ENCODE assay signal across 22 mouse cellular contexts in the genomic region with DNA sequence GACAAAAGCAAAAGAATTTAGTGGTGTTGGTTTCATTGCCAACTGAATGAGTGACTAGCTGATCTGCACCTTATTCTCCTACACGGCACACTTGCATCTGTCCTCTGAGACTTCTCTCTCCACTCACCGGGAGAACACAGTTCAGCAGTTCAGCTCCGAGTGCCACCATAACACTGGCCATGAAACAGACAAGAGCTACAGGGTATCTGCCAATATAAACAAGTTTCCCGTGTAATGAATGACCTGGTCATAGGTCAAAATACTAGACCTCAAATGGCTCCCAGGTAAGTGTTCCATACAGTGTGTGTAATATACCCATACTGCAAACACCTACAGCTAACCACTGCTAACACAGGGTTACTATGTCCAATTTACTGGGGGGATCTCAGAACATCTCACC. TPM values are rescaled to one million over a fixed set of nuclear protein-coding genes. Genes with fewer than 3 reads are reported as not detected.
DNase-seq lines count a peak whose midpoint lies in the region; ATAC-seq and TF ChIP-seq lines count a peak whose summit lies in the region.
"Had no signal": no experiment of that assay in that cellular context is flagged by ENCODE, and none has a peak within 500 bp of the region (broad histone marks: within the 10 kb centered on the region; RNA-seq: fewer than 3 reads in every experiment).

No protein-coding gene starts in this region.

- peaks cover 1% of the 10 kb centered on the region; the same call in 1 of the 2 replicates for H3K4me1 ChIP-seq in kidney, adult 2 months (ENCODE audit: control insufficient read depth, insufficient read depth, low read length)
- H3K4me1 ChIP-seq in kidney, embryonic 15.5 days: peaks cover 24% of the 10 kb centered on the region
- H3K4me1 ChIP-seq in liver, adult 2 months (ENCODE audit: control insufficient read depth, insufficient read depth, low read length): peaks cover 19% of the 10 kb centered on the region
- H3K4me1 ChIP-seq in liver, postnatal 0 days (ENCODE audit: insufficient read depth): peaks cover 22% of the 10 kb centered on the region
- H3K4me1 ChIP-seq in liver, embryonic 12.5 days: peaks cover 50% of the 10 kb centered on the region
- H3K4me1 ChIP-seq in midbrain, embryonic 11.5 days (ENCODE audit: control insufficient read depth, insufficient read depth, low read length): peaks cover 11% of the 10 kb centered on the region
- H3K4me1 ChIP-seq in midbrain, embryonic 14.5 days (ENCODE audit: control insufficient read depth, insufficient read depth, low read length): peaks cover 19% of the 10 kb centered on the region

- no peak overlapping the region for H3K4me2 ChIP-seq in kidney, embryonic 15.5 days
- no peak overlapping the region for H3K4me2 ChIP-seq in liver, postnatal 0 days (ENCODE audit: low read depth, low read length)
- no peak overlapping the region for H3K4me2 ChIP-seq in liver, embryonic 12.5 days
- no peak overlapping the region for H3K4me2 ChIP-seq in midbrain, embryonic 11.5 days
- H3K4me2 ChIP-seq in midbrain, embryonic 14.5 days (ENCODE audit: low read length): no peak overlapping the region

- no peak for ATAC-seq in kidney, embryonic 15.5 days (replicated peaks; ENCODE audit: low FRiP score)
- peak; percentile 48 for ATAC-seq in liver, postnatal 0 days
- ATAC-seq in liver, embryonic 12.5 days: no peak
- no peak for ATAC-seq in midbrain, embryonic 11.5 days (ENCODE audit: low FRiP score)
- ATAC-seq in midbrain, embryonic 14.5 days (ENCODE audit: low FRiP score, low TSS enrichment): no peak
- ATAC-seq: activated CD4-positive, CD25-positive, alpha-beta regulatory T cell, adult 4 months; CD4-positive, CD25-positive, alpha-beta regulatory T cell, adult 4 months; Patski had no signal

- H3K9me3 ChIP-seq in kidney, embryonic 15.5 days (replicated peaks): no peaks in the 10 kb centered on the region
- H3K9me3 ChIP-seq in liver, postnatal 0 days (ENCODE audit: low read length): no peaks in the 10 kb centered on the region
- H3K9me3 ChIP-seq in liver, embryonic 12.5 days (replicated peaks): no peaks in the 10 kb centered on the region
- H3K9me3 ChIP-seq in midbrain, embryonic 11.5 days (ENCODE audit: control insufficient read depth, low read length): no peaks in the 10 kb centered on the region
- H3K9me3 ChIP-seq in midbrain, embryonic 14.5 days (ENCODE audit: control insufficient read depth, low read length): no peaks in the 10 kb centered on the region
- H3K9me3 ChIP-seq: G1E had no signal

- WGBS in kidney, adult 2 months: 46% methylated on average over 4 of the region's 4 CpGs
- WGBS in kidney, embryonic 15.5 days: 67% methylated on average over 4 of the region's 4 CpGs
- 14% methylated on average over 4 of the region's 4 CpGs for WGBS in liver, adult 2 months
- 55% methylated on average over 4 of the region's 4 CpGs for WGBS in liver, postnatal 0 days (ENCODE audit: insufficient replicate concordance)
- WGBS in liver, embryonic 12.5 days (ENCODE audit: insufficient replicate concordance): 74% methylated on average over 4 of the region's 4 CpGs
- 83% methylated on average over 4 of the region's 4 CpGs for WGBS in midbrain, embryonic 11.5 days
- 75% methylated on average over 4 of the region's 4 CpGs for WGBS in midbrain, embryonic 14.5 days

- H3K27ac ChIP-seq in kidney, adult 2 months (ENCODE audit: insufficient read depth, low read depth, low read length): no peak overlapping the region
- H3K27ac ChIP-seq in kidney, embryonic 15.5 days: no peak overlapping the region
- H3K27ac ChIP-seq in liver, adult 2 months (replicated peaks; ENCODE audit: insufficient read depth, low read depth, low read length): no peak overlapping the region
- no peak overlapping the region for H3K27ac ChIP-seq in liver, postnatal 0 days (ENCODE audit: low read depth)
- no peak overlapping the region for H3K27ac ChIP-seq in liver, embryonic 12.5 days
- H3K27ac ChIP-seq in midbrain, embryonic 11.5 days (ENCODE audit: low read depth, low read length): no peak overlapping the region
- H3K27ac ChIP-seq in midbrain, embryonic 14.5 days (replicated peaks; ENCODE audit: low read depth, low read length): no peak overlapping the region

- no peaks in the 10 kb centered on the region for H3K36me3 ChIP-seq in kidney, adult 2 months (ENCODE audit: control insufficient read depth, insufficient read depth, low read length)
- 0 out of 2 replicates have a peak, but pooled peaks cover 6% of the 10 kb centered on the region for H3K36me3 ChIP-seq in kidney, embryonic 15.5 days
- no peaks in the 10 kb centered on the region for H3K36me3 ChIP-seq in liver, adult 2 months (ENCODE audit: control insufficient read depth, insufficient read depth, low read length)
- no peaks in the 10 kb centered on the region for H3K36me3 ChIP-seq in liver, postnatal 0 days (replicated peaks; ENCODE audit: insufficient read depth, low read length)
- H3K36me3 ChIP-seq in liver, embryonic 12.5 days: peaks cover 13% of the 10 kb centered on the region
- H3K36me3 ChIP-seq in midbrain, embryonic 11.5 days (ENCODE audit: control insufficient read depth, insufficient read depth, low read length): no peaks in the 10 kb centered on the region; the same call in 1 of the 2 replicates
- 0 out of 2 replicates have a peak, but pooled peaks cover 6% of the 10 kb centered on the region for H3K36me3 ChIP-seq in midbrain, embryonic 14.5 days (ENCODE audit: control insufficient read depth, insufficient read depth, low read length)

- TF ChIP-seq CTCF in kidney, adult 2 months (conservative IDR thresholded peaks at IDR 0.05; ENCODE audit: insufficient read depth, insufficient read length, low read depth, low read length): no peak
- TF ChIP-seq CTCF in liver, adult 2 months (IDR thresholded peaks at IDR 0.05; ENCODE audit: low read depth, low read length): no peak
- TF ChIP-seq CTCF in liver, postnatal 0 days (IDR thresholded peaks at IDR 0.05; ENCODE audit: low read depth): no peak

- no peaks in the 10 kb centered on the region for H3K27me3 ChIP-seq in kidney, adult 2 months (replicated peaks; ENCODE audit: control insufficient read depth, insufficient read depth, low read length)
- H3K27me3 ChIP-seq in kidney, embryonic 15.5 days: no peaks in the 10 kb centered on the region
- H3K27me3 ChIP-seq in liver, adult 2 months (ENCODE audit: control insufficient read depth, insufficient read depth, low read length): no peaks in the 10 kb centered on the region
- H3K27me3 ChIP-seq in liver, postnatal 0 days (ENCODE audit: insufficient read depth, low read length): peaks cover 14% of the 10 kb centered on the region
- H3K27me3 ChIP-seq in liver, embryonic 12.5 days (replicated peaks): no peaks in the 10 kb centered on the region
- H3K27me3 ChIP-seq in midbrain, embryonic 11.5 days (ENCODE audit: control insufficient read depth, insufficient read depth, low read length): no peaks in the 10 kb centered on the region
- H3K27me3 ChIP-seq in midbrain, embryonic 14.5 days (ENCODE audit: control insufficient read depth, insufficient read depth, low read length): no peaks in the 10 kb centered on the region
- H3K27me3 ChIP-seq: CH12.LX, Patski had no signal

- no peak overlapping the region for H3K4me3 ChIP-seq in kidney, adult 2 months (ENCODE audit: insufficient read depth, low read depth, low read length)
- no peak overlapping the region for H3K4me3 ChIP-seq in kidney, embryonic 15.5 days (replicated peaks)
- H3K4me3 ChIP-seq in liver, adult 2 months (ENCODE audit: insufficient read depth, low read depth, low read length): no peak overlapping the region
- no peak overlapping the region for H3K4me3 ChIP-seq in liver, postnatal 0 days (ENCODE audit: low read depth, low read length)
- no peak overlapping the region for H3K4me3 ChIP-seq in liver, embryonic 12.5 days
- no peak overlapping the region for H3K4me3 ChIP-seq in midbrain, embryonic 11.5 days (ENCODE audit: low read depth, low read length)
- no peak overlapping the region for H3K4me3 ChIP-seq in midbrain, embryonic 14.5 days (replicated peaks; ENCODE audit: low read depth, low read length)

- peak; percentile 41 for DNase-seq in kidney, adult 2 months
- peak; percentile 97 for DNase-seq in liver, adult 2 months (ENCODE audit: extremely low read depth, low read depth, low spot score)
- DNase-seq in liver: no peak
- no peak for DNase-seq in liver, postnatal 0 days
- peak; percentile 44 for DNase-seq in midbrain, embryonic 11.5 days (ENCODE audit: low spot score, missing footprints)
- no peak for DNase-seq in midbrain, embryonic 14.5 days
- DNase-seq: adrenal gland, adult 2 months; adrenal gland, adult 8-10 months; adrenal gland, postnatal 10 days; adrenal gland, postnatal 14 days; adrenal gland, postnatal 25 days; adrenal gland, postnatal 36 days; B cell, adult 2 months; cerebellum, adult 11 months; cerebellum, adult 11-12 months had no signal

- no peak for TF ChIP-seq EP300 in liver, postnatal 0 days (IDR thresholded peaks at IDR 0.05; ENCODE audit: low read depth)

- H3K9ac ChIP-seq in kidney, embryonic 15.5 days: no peak overlapping the region
- no peak overlapping the region for H3K9ac ChIP-seq in liver, adult 2 months (ENCODE audit: low read depth, low read length)
- no peak overlapping the region for H3K9ac ChIP-seq in liver, postnatal 0 days (replicated peaks)
- H3K9ac ChIP-seq in liver, embryonic 12.5 days: no peak overlapping the region
- H3K9ac ChIP-seq in midbrain, embryonic 11.5 days (ENCODE audit: low read length): no peak overlapping the region
- no peak overlapping the region for H3K9ac ChIP-seq in midbrain, embryonic 14.5 days (replicated peaks; ENCODE audit: low read length)

- H3K79me2 ChIP-seq in liver, adult 2 months (ENCODE audit: control insufficient read depth, insufficient read depth, low read length): no peaks in the 10 kb centered on the region

- no peak for TF ChIP-seq POLR2A in kidney, adult 2 months (IDR thresholded peaks at IDR 0.05; ENCODE audit: low read depth, low read length)
- no peak for TF ChIP-seq POLR2A in liver, adult 2 months (IDR thresholded peaks at IDR 0.05; ENCODE audit: extremely low read depth, insufficient read depth, low read length)

RNA-seq across cellular contexts. Expression of a gene that starts 4.7 kb away (rescaled TPM):
- 0.52 and 0.73 TPM in 2 replicates for polyA plus RNA-seq in kidney, adult 2 months (2012; rRNA removed)
- polyA plus RNA-seq in kidney, embryonic 15.5 days (2015; fragmentation: Nextera tagmentation; extraction: Ambion mirVana): 4.2 and 4.7 TPM in 2 replicates
- total RNA-seq in liver, adult 2 months (2014; rRNA removed): 0.18 and 0.27 TPM in 2 replicates
- 0.16 and 0.24 TPM in 2 replicates for polyA plus RNA-seq in liver, adult 2 months (2012; rRNA removed)
- 1.5 and 1.7 TPM in 2 replicates for polyA plus RNA-seq in liver, postnatal 0 days (2015; fragmentation: Nextera tagmentation; extraction: Ambion mirVana)
- polyA plus RNA-seq in liver, embryonic 12.5 days (2016; fragmentation: Nextera tagmentation; extraction: Ambion mirVana): 3.2 and 3.5 TPM in 2 replicates
- 7.3 and 8.3 TPM in 2 replicates for polyA plus RNA-seq in midbrain, embryonic 11.5 days (2014; fragmentation: Nextera tagmentation; extraction: Ambion mirVana)
- 9.9 and 10.8 TPM in 2 replicates for polyA plus RNA-seq in midbrain, embryonic 14.5 days (2014; fragmentation: Nextera tagmentation; extraction: Ambion mirVana)

RNA-seq across cellular contexts. Expression of a gene that starts 11.6 kb away (rescaled TPM):
- polyA plus RNA-seq in kidney, adult 2 months (2012; rRNA removed): 52.7 and 63.4 TPM in 2 replicates
- polyA plus RNA-seq in kidney, embryonic 15.5 days (2015; fragmentation: Nextera tagmentation; extraction: Ambion mirVana): 8.1 and 8.5 TPM in 2 replicates
- total RNA-seq in liver, adult 2 months (2014; rRNA removed): 8.6 and 13.0 TPM in 2 replicates
- 52.8 and 57.7 TPM in 2 replicates for polyA plus RNA-seq in liver, adult 2 months (2012; rRNA removed)
- 8.4 and 9.1 TPM in 2 replicates for polyA plus RNA-seq in liver, postnatal 0 days (2015; fragmentation: Nextera tagmentation; extraction: Ambion mirVana)
- 7.5 and 7.7 TPM in 2 replicates for polyA plus RNA-seq in liver, embryonic 12.5 days (2016; fragmentation: Nextera tagmentation; extraction: Ambion mirVana)
- polyA plus RNA-seq in midbrain, embryonic 11.5 days (2014; fragmentation: Nextera tagmentation; extraction: Ambion mirVana): 1.1 and 1.8 TPM in 2 replicates
- 0.73 and 1.2 TPM in 2 replicates for polyA plus RNA-seq in midbrain, embryonic 14.5 days (2014; fragmentation: Nextera tagmentation; extraction: Ambion mirVana)

RNA-seq across cellular contexts. Expression of a gene that starts 14.1 kb away (rescaled TPM):
- 18.5 and 23.1 TPM in 2 replicates for polyA plus RNA-seq in kidney, adult 2 months (2012; rRNA removed)
- polyA plus RNA-seq in kidney, embryonic 15.5 days (2015; fragmentation: Nextera tagmentation; extraction: Ambion mirVana): 40.2 and 43.1 TPM in 2 replicates
- 5.2 and 5.9 TPM in 2 replicates for total RNA-seq in liver, adult 2 months (2014; rRNA removed)
- polyA plus RNA-seq in liver, adult 2 months (2012; rRNA removed): 10.3 and 14.2 TPM in 2 replicates
- 8.5 and 9.0 TPM in 2 replicates for polyA plus RNA-seq in liver, postnatal 0 days (2015; fragmentation: Nextera tagmentation; extraction: Ambion mirVana)
- polyA plus RNA-seq in liver, embryonic 12.5 days (2016; fragmentation: Nextera tagmentation; extraction: Ambion mirVana): 22.1 and 24.2 TPM in 2 replicates
- polyA plus RNA-seq in midbrain, embryonic 11.5 days (2014; fragmentation: Nextera tagmentation; extraction: Ambion mirVana): 11.5 and 14.0 TPM in 2 replicates
- 8.3 and 12.2 TPM in 2 replicates for polyA plus RNA-seq in midbrain, embryonic 14.5 days (2014; fragmentation: Nextera tagmentation; extraction: Ambion mirVana)

RNA-seq across cellular contexts. Expression of a gene that starts 23.6 kb away (rescaled TPM):
- polyA plus RNA-seq in kidney, adult 2 months (2012; rRNA removed): 71.5 and 79.7 TPM in 2 replicates
- polyA plus RNA-seq in kidney, embryonic 15.5 days (2015; fragmentation: Nextera tagmentation; extraction: Ambion mirVana): 166 and 178 TPM in 2 replicates
- 10.3 and 10.7 TPM in 2 replicates for total RNA-seq in liver, adult 2 months (2014; rRNA removed)
- 28.8 and 40.0 TPM in 2 replicates for polyA plus RNA-seq in liver, adult 2 months (2012; rRNA removed)
- polyA plus RNA-seq in liver, postnatal 0 days (2015; fragmentation: Nextera tagmentation; extraction: Ambion mirVana): 28.1 and 32.6 TPM in 2 replicates
- 73.2 and 74.9 TPM in 2 replicates for polyA plus RNA-seq in liver, embryonic 12.5 days (2016; fragmentation: Nextera tagmentation; extraction: Ambion mirVana)
- 200 and 203 TPM in 2 replicates for polyA plus RNA-seq in midbrain, embryonic 11.5 days (2014; fragmentation: Nextera tagmentation; extraction: Ambion mirVana)
- polyA plus RNA-seq in midbrain, embryonic 14.5 days (2014; fragmentation: Nextera tagmentation; extraction: Ambion mirVana): 96.6 and 108 TPM in 2 replicates

RNA-seq across cellular contexts. Expression of a gene that starts 35.4 kb away (rescaled TPM):
- polyA plus RNA-seq in kidney, adult 2 months (2012; rRNA removed): 12.0 and 12.2 TPM in 2 replicates
- 13.4 and 15.5 TPM in 2 replicates for polyA plus RNA-seq in kidney, embryonic 15.5 days (2015; fragmentation: Nextera tagmentation; extraction: Ambion mirVana)
- total RNA-seq in liver, adult 2 months (2014; rRNA removed): 1.7 and 2.1 TPM in 2 replicates
- polyA plus RNA-seq in liver, adult 2 months (2012; rRNA removed): 2.1 and 2.4 TPM in 2 replicates
- polyA plus RNA-seq in liver, postnatal 0 days (2015; fragmentation: Nextera tagmentation; extraction: Ambion mirVana): 3.0 TPM in 2 replicates
- polyA plus RNA-seq in liver, embryonic 12.5 days (2016; fragmentation: Nextera tagmentation; extraction: Ambion mirVana): 3.4 and 3.6 TPM in 2 replicates
- 2.2 and 2.5 TPM in 2 replicates for polyA plus RNA-seq in midbrain, embryonic 11.5 days (2014; fragmentation: Nextera tagmentation; extraction: Ambion mirVana)
- 12.3 and 16.2 TPM in 2 replicates for polyA plus RNA-seq in midbrain, embryonic 14.5 days (2014; fragmentation: Nextera tagmentation; extraction: Ambion mirVana)

Comparison
In these comparisons a context has a peak if more than half of its experiments do, and no peak if none do; other contexts are left out.
1. DNase-seq: peak in kidney, adult 2 months (single experiment), liver, adult 2 months (single experiment) and midbrain, embryonic 11.5 days (single experiment); none in liver (single experiment), liver, postnatal 0 days (single experiment) and midbrain, embryonic 14.5 days (single experiment).